Mouse (Mus musculus): ENCODE measurements around the gene Timm23.
"Not testable (repeated sequence)": the region's sequence is repeated elsewhere in the genome, so short reads cannot be mapped to it uniquely, and the experiment has no call there.

The Timm23 gene

GRCm38 (mm10) chr14:32201791-32202451, at the start of gene Timm23, which contains the start of gene Parg:
Gene Timm23, minus strand, starts transcription at chr14:32201898.
Gene Parg, plus strand, starts transcription at chr14:32201949.
- DNase-seq (ENCODE audit: low read depth, low spot score): peak; percentile 71

GRCm38 (mm10) chr14:32249616-32250015, 47.9 kb upstream of the Timm23 start:
- no peak for DNase-seq (ENCODE audit: low read depth, low spot score)

GRCm38 (mm10) chr14:32246019-32246418, 44.3 kb upstream of the Timm23 start:
- DNase-seq (ENCODE audit: low read depth, low spot score): no peak

GRCm38 (mm10) chr14:32242401-32242800, 40.7 kb upstream of the Timm23 start:
- no peak for DNase-seq (ENCODE audit: low read depth, low spot score)

GRCm38 (mm10) chr14:32228996-32229395, 27.3 kb upstream of the Timm23 start:
- DNase-seq (ENCODE audit: low read depth, low spot score): peak; percentile 16

DNA sequence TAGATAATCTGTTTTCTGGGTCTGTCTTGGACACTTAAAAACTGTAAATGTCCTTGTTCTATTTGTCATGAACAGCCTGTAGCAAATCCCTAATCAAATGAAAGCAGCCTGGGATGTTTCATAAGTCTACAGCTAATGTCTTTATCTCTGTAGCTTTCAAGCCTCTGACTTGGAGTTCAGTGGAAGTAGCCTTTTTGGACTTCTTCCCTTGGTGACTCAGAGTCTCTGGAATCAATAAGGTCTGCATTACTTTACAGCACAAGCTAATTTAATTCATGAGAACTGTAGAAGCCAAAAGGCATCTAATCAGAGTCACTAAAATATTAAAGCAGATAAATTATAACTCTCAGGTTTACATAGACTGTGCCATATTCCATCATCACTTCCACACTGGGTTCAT, 24.9 kb upstream of the Timm23 start:
- DNase-seq (ENCODE audit: low read depth, low spot score): no peak

DNA sequence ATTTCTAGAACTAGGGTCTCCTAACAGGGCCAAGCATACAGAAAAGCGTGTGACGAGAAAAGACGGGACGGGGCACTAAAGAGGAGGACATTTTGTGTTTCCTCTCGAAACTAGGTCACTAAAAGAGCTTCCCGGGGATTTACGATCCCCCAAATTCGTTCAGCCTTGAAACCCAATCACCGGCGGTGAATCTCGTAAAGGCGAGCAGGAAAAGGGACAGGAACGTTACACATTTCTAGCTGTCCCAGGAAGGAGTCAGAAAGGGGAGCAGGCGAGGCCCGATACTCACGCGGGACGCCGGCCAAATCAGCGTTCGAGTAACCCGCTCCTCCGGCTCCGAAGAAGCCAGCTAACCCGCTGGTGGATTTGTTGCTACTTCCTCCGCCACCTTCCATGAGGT, 344 bp downstream of the Timm23 start:
- DNase-seq (ENCODE audit: low read depth, low spot score): no peak

- DNase-seq (ENCODE audit: low read depth, low spot score): not testable (repeated sequence)
Measured at GRCm38 (mm10) chr14:32193557-32193956, 8.1 kb downstream of the Timm23 start.

DNA sequence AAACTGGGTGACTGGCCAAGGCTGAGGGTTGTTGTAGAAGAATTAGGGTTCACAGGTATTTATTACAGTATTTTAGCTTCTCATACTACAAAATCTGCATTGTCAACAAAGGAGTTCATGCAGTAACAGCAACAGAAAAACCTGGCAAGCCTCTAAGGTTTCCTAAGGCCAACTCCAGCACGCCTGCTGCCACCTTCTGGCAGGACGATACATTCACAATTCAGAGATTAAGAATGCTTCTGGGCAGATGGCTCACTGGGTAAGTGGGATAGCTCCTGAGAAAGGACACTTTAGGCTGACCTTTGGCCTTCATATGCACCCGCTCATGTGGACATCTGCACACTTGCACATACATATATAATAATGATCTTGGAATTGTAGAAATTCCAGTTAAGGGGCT, 9.3 kb downstream of the Timm23 start:
- peak; percentile 26 for DNase-seq (ENCODE audit: low read depth, low spot score)

- no peak for DNase-seq (ENCODE audit: low read depth, low spot score)
Measured at GRCm38 (mm10) chr14:32191926-32192325, 9.8 kb downstream of the Timm23 start.

DNA sequence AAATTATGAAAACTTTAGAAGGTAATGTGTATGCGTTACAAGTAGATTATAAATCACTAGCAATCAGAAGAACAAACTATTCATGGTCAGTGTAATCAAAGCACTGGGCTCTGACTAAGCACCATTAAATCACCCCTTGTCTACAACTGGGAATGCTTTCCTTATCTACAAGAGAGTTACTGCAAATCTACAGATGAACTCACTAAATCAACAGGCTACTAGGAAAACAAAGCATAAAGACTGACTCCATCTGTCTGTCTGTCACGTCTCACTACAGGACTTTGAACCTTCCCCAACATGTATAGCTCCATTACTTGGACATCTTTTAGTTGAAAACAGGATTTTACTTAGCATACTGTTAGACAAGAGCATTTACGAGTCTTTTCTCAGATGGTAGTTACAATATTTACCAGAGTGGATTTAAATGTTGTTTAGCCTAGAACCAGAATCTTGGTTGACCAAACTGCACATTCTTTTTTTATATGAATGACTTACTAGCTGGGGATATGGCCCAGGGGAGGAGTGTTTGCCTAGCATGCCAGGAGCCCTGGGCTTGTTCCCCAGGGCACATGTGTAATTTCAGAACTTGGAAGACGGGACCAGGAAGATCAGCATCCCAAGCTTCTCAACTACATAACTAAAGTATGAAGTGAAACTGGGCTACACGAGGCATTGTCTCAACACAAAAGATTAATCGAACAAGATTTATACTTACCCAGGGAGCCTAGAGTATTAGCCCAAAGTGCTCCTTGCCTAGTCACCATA, 10.9 kb downstream of the Timm23 start:
- DNase-seq (ENCODE audit: low read depth, low spot score): no peak

GRCm38 (mm10) chr14:32183846-32184245, 17.9 kb downstream of the Timm23 start:
- no peak for DNase-seq (ENCODE audit: low read depth, low spot score)

DNA sequence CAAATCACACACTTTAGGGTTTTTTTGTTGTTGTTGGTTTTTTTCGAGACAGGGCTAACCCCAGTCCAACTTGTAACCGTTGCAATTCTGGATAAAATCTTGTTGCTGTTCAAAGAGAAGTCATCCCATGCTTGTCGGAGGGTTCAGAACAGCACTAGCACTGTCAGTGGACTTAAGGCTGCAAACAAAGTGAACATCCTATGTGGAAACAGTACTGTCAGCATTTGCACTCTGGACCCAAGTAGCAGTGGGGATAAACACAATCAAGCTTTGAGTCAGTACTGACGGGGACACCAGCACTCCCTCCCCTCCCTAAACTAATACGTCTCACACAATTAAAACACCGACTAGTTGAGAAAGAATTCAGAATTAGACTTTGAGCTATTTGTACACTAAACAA, 20.8 kb downstream of the Timm23 start:
- DNase-seq (ENCODE audit: low read depth, low spot score): no peak

- DNase-seq (ENCODE audit: low read depth, low spot score): no peak
Measured at GRCm38 (mm10) chr14:32179393-32180195, 22.1 kb downstream of the Timm23 start.

GRCm38 (mm10) chr14:32176590-32176989, 25.1 kb downstream of the Timm23 start:
- DNase-seq (ENCODE audit: low read depth, low spot score): not testable (repeated sequence)

DNA sequence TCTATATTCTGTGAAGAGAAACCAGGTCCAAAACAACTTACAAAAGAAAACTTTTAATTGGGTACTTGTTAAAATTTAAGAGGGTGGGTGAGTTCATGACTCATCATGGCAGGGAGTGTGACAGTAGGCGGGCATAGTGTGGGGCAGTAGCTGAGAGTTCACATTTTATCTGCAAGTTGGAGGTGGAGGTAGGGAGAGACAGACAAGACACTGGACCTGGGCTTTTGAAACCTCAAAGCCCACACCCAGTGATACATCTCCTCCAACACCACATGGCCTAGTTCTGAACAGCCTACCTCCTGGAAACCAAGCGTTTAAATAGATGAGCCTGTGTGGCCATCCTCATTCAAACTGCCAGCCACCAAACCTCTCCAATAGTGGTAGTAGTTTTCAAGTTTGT, 26.4 kb downstream of the Timm23 start:
- DNase-seq (ENCODE audit: low read depth, low spot score): no peak

DNA sequence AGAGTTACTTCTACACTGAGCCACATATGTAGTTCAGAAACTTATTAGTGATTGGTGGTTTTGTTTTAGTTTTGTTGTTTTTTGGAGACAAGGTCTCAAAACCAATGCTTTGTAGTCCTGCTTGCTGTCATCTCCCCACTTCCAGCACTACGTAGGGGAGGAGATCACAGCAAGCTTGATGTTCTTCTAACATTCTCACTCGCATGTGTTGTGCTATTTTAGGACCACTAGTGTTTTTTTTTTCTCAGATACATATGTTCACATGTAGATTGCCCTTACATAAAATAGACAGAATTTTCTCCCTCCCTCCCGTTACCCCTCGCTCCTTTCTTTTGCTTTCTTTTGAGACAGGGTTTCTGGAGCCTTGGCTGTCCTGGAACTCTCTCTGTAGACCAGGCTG, 31.6 kb downstream of the Timm23 start:
- no peak for DNase-seq (ENCODE audit: low read depth, low spot score)

DNA sequence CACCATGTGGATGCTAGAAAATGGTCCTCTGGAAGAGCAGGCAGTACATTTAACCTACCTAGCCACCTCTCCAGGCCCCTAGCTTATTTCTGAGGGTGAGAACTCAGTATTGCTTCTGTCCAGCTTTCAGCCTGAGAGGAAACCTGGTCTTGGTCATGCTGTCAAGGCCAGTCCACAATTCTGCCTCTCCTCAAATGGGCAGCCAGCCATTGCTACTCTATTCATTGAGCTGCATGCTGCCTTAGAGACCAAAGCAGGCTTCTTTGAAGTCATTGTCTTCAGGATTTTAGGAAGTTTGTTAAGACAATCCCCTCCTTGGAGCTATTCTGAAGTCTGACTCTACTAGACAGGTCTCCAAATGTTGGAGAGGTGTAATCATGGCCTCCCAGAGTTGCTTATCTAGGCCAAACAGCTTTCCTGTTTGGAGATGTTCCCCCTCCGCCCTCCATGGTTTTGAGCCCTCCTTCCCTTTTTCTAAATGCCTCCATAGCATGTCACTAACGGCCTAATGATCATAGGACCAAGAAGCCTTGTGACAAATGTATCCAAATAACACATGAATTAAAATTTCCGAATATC, 33.0 kb downstream of the Timm23 start:
- DNase-seq (ENCODE audit: low read depth, low spot score): no peak

DNA sequence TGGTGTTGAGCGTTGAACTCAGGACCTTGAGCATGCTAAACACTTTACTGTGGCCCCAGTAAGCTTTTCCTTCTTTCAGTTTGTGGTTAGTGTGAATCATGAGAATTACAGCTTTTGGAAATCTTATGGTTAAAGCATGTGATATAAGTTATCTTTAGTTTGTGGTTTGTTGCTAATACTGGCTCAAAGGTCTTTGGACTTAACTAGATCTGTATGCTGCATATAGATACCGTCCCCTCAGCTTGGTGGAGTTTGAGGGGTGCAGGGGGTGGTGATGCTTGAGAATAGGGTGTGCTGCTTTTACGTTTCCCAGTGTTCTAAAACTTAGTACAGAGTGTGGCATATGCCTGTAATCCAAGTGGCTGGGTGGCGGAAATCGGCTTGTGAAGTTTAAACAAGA, 34.4 kb downstream of the Timm23 start:
- no peak for DNase-seq (ENCODE audit: low read depth, low spot score)

DNA sequence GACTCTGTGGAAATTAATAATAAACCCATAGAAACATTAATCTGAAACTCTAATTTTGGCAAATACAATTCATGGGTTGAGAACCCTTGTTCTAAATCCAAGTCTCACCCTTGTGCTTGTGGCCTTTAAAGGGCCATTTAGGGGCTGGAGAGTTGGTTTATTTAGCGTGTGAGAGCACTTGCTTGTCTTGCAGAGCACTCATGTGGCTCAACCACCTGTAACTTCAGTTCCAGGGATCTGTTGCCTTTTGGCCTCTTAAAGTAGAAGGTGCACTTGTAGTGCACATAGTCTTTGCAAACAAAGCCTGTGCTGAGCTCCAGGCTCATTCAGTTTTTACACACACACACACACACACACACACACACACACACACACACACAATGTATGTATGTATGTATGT, 34.9 kb downstream of the Timm23 start:
- no peak for DNase-seq (ENCODE audit: low read depth, low spot score)

DNA sequence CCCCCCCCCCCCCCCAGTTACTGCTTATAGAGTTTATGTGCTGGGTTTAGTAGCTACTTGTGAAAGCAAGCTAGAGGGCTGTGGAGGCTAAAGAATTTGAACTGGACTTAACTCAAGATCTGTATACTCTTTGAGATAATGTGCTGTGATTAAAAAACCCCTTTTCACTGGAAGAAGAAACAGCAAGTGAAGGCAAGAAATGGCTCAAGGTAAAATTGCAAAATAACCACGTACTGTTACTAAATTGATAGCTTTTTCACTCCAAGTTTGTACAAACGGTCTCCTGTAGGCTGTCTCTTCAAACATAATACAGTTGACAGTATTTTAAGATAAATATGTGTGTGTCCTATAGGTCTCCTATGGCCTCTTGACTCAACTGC, 35.6 kb downstream of the Timm23 start:
- DNase-seq (ENCODE audit: low read depth, low spot score): no peak
